Mouse (Mus musculus): ENCODE results near the gene Phf24. TPM values are rescaled to one million over a fixed set of nuclear protein-coding genes. Genes with fewer than 3 reads are reported as not detected.

The Phf24 gene
- total and polyA plus RNA-seq, 2 experiments = 0.13 to 0.18 TPM

GRCm38 (mm10) chr4:42950065-42950558 lies 33.7 kb downstream of the Phf24 start:
- Histone ChIP-seq H3K9ac (ENCODE audit: low read depth, low read length) (peak overlapping the region; percentile 88), H3K4me1 (ENCODE audit: control insufficient read depth, insufficient read depth, low read length) (peaks cover 6% of the 10 kb centered on the region; the same call in 1 of the 2 replicates), H3K27ac (replicated peaks; ENCODE audit: insufficient read depth, low read depth, low read length) (peak overlapping the region; percentile 78), H3K4me3 (ENCODE audit: insufficient read depth, low read depth, low read length) (peak overlapping the region; percentile 84), H3K27me3 (ENCODE audit: control insufficient read depth, insufficient read depth, low read length) (no peaks in the 10 kb centered on the region), H3K36me3 (ENCODE audit: control insufficient read depth, insufficient read depth, low read length) (no peaks in the 10 kb centered on the region), H3K79me2 (ENCODE audit: control insufficient read depth, insufficient read depth, low read length) (no peaks in the 10 kb centered on the region)
- TF ChIP-seq CTCF (IDR thresholded peaks at IDR 0.05; ENCODE audit: low read depth, low read length) = no peak
- TF ChIP-seq POLR2A (IDR thresholded peaks at IDR 0.05; ENCODE audit: extremely low read depth, insufficient read depth, low read length) = no peak
- DNase-seq (ENCODE audit: extremely low read depth, low read depth, low spot score) = peak; percentile 36
- WGBS = 7% methylated on average over 23 of the region's 27 CpGs

DNA sequence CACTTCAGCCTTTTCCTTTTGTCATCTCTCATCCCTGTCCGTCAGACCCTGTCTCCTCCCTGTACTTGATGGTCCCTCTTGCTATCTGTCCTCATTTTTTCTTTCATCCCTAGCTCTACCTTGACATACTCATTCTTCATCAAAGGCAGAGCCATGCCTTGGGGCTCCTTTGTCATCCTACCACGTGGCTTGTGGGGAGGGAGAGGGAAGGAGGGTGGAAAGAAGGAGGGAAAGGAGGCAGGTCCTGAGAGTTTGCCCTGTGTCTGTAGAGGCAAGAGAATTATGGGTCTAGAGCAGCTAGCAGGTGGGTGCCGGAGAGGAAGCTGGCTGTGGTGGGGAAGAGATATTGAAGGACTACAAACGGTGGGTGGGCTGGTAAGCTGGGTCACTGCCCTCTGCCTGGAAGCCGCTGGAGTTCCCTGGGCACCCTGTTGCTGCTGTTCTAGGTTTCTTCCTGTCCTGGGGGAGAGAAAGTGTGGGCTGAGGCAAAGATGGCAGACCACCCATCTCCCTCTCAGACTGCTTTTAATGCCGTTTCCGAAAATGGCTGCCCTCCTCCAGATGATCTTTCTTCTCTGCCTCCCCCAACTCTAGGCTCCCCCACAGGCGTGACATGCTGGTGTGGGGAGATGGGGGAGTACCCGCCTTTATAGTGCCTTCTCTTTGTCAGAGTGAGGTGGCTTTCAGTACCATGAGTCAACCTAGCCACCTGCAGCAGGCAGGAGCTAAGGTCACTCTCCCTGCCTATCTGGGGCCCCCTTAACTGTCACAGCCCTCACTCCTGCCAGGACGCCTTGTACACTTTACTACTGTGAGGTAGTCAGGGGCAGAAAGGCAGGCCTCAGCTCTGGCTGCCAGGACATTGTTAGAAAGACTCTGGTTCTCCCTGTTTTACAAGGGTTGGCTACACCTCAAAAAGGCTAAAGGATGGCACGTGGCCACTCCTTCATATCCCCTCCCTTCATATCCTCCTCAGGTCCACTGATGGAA lies 35.0 kb downstream of the Phf24 start:
- 86% methylated on average over 11 of the region's 11 CpGs for WGBS
- TF ChIP-seq POLR2A (IDR thresholded peaks at IDR 0.05; ENCODE audit: extremely low read depth, insufficient read depth, low read length) (no peak), CTCF (IDR thresholded peaks at IDR 0.05; ENCODE audit: low read depth, low read length) (no peak)
- peaks cover 6% of the 10 kb centered on the region; the same call in 1 of the 2 replicates for H3K4me1 ChIP-seq (ENCODE audit: control insufficient read depth, insufficient read depth, low read length)
- no peaks in the 10 kb centered on the region for H3K36me3 ChIP-seq (ENCODE audit: control insufficient read depth, insufficient read depth, low read length)
- no peak overlapping the region for H3K4me3 ChIP-seq (ENCODE audit: insufficient read depth, low read depth, low read length)
- no peaks in the 10 kb centered on the region for H3K27me3 ChIP-seq (ENCODE audit: control insufficient read depth, insufficient read depth, low read length)
- DNase-seq (ENCODE audit: extremely low read depth, low read depth, low spot score) = no peak
- no peak overlapping the region for H3K9ac ChIP-seq (ENCODE audit: low read depth, low read length)
- no peak overlapping the region for H3K27ac ChIP-seq (replicated peaks; ENCODE audit: insufficient read depth, low read depth, low read length)
- no peaks in the 10 kb centered on the region for H3K79me2 ChIP-seq (ENCODE audit: control insufficient read depth, insufficient read depth, low read length)

DNA sequence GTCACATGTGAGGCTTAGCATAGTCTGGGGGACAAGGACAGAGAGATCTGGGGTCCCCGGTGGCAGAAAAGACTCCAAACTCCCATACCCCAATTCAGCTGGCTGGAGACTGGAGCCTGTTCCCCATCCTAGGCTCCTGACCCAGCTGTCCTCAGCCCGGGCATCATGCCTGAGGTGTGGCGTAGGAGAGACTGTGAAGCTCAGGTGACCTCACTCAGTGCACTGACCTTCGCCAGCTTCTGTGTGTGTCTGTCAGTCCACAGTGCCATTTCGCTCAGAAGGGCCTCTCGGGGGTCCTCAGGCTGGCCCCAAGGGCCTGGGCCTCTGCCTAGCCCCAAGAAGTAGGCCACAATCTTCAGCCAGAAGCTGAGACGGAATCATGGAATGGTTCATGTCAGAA lies 36.1 kb downstream of the Phf24 start:
- TF ChIP-seq POLR2A (IDR thresholded peaks at IDR 0.05; ENCODE audit: extremely low read depth, insufficient read depth, low read length) = no peak
- TF ChIP-seq CTCF (IDR thresholded peaks at IDR 0.05; ENCODE audit: low read depth, low read length) = no peak
- H3K4me3 ChIP-seq (ENCODE audit: insufficient read depth, low read depth, low read length) = no peak overlapping the region
- H3K79me2 ChIP-seq (ENCODE audit: control insufficient read depth, insufficient read depth, low read length) = no peaks in the 10 kb centered on the region
- no peak overlapping the region for H3K27ac ChIP-seq (replicated peaks; ENCODE audit: insufficient read depth, low read depth, low read length)
- H3K9ac ChIP-seq (ENCODE audit: low read depth, low read length) = no peak overlapping the region
- peaks cover 6% of the 10 kb centered on the region; the same call in 1 of the 2 replicates for H3K4me1 ChIP-seq (ENCODE audit: control insufficient read depth, insufficient read depth, low read length)
- DNase-seq (ENCODE audit: extremely low read depth, low read depth, low spot score) = no peak
- H3K27me3 ChIP-seq (ENCODE audit: control insufficient read depth, insufficient read depth, low read length) = no peaks in the 10 kb centered on the region
- 93% methylated on average over 7 of the region's 7 CpGs for WGBS
- peaks cover 2% of the 10 kb centered on the region; the same call in 1 of the 2 replicates for H3K36me3 ChIP-seq (ENCODE audit: control insufficient read depth, insufficient read depth, low read length)

DNA sequence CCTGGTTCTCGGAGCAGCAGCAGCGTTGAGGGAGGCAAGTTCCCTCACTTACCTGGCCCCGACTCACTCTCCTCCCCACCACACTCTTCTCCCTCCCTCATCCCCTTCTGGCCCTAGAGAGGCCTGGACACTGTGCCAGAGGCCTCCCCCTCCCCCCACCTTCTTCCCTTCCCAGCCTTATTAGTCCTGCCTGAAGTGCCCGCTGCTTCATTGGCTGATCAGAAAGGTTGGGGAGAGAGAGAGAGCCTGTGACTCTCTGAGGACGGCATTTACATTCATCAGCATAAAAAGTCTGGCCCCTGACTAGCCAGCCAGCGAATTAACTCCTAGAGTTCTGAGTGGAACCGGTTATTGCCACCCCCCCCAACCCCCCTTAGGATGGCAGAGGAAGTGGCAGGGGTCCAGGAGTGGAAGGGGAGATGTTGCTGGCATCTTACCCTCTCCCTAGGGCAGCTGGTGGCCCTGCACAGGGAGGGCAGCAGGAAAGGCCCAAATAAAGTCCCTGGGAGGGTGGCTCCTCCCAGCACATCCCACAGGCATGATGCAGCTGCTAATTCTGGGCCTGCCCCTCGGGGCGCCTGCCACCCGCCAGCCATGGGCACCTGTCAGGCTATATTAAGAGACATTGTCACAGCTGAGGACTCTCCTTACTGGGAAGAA lies 37.1 kb downstream of the Phf24 start:
- H3K36me3 ChIP-seq (ENCODE audit: control insufficient read depth, insufficient read depth, low read length) = peaks cover 2% of the 10 kb centered on the region; the same call in 1 of the 2 replicates
- TF ChIP-seq CTCF (IDR thresholded peaks at IDR 0.05; ENCODE audit: low read depth, low read length) (no peak), POLR2A (IDR thresholded peaks at IDR 0.05; ENCODE audit: extremely low read depth, insufficient read depth, low read length) (no peak)
- no peak for DNase-seq (ENCODE audit: extremely low read depth, low read depth, low spot score)
- H3K79me2 ChIP-seq (ENCODE audit: control insufficient read depth, insufficient read depth, low read length) = no peaks in the 10 kb centered on the region
- H3K9ac ChIP-seq (ENCODE audit: low read depth, low read length) = no peak overlapping the region
- no peak overlapping the region for H3K4me3 ChIP-seq (ENCODE audit: insufficient read depth, low read depth, low read length)
- no peaks in the 10 kb centered on the region for H3K27me3 ChIP-seq (ENCODE audit: control insufficient read depth, insufficient read depth, low read length)
- 72% methylated on average over 10 of the region's 10 CpGs for WGBS
- H3K27ac ChIP-seq (replicated peaks; ENCODE audit: insufficient read depth, low read depth, low read length) = no peak overlapping the region
- peaks cover 6% of the 10 kb centered on the region; the same call in 1 of the 2 replicates for H3K4me1 ChIP-seq (ENCODE audit: control insufficient read depth, insufficient read depth, low read length)

DNA sequence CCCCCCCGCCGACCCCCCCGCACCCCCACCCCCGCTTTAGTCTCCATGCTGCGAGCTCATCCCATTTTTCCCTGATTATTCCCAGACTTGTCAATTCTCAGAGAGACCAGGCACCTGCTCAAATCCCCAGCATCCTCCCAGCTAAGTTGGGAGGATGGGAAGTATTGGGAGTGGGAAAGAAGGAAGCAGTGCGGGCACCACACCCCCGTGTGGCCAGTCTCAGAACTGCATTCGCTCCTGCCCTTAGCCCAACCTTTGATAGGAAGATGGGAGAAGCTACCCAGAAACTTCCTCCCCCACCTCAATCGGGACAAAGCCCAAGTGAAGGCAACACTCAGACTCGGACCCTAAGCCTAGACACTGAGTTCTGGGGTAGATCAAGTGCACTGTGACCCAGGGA lies 37.8 kb downstream of the Phf24 start:
- peak; percentile 95 for TF ChIP-seq CTCF (IDR thresholded peaks at IDR 0.05; ENCODE audit: low read depth, low read length)
- TF ChIP-seq POLR2A (IDR thresholded peaks at IDR 0.05; ENCODE audit: extremely low read depth, insufficient read depth, low read length) = no peak
- Histone ChIP-seq H3K36me3 (ENCODE audit: control insufficient read depth, insufficient read depth, low read length) (peaks cover 2% of the 10 kb centered on the region; the same call in 1 of the 2 replicates), H3K27me3 (ENCODE audit: control insufficient read depth, insufficient read depth, low read length) (no peaks in the 10 kb centered on the region), H3K27ac (replicated peaks; ENCODE audit: insufficient read depth, low read depth, low read length) (no peak overlapping the region), H3K4me3 (ENCODE audit: insufficient read depth, low read depth, low read length) (no peak overlapping the region), H3K79me2 (ENCODE audit: control insufficient read depth, insufficient read depth, low read length) (no peaks in the 10 kb centered on the region), H3K4me1 (ENCODE audit: control insufficient read depth, insufficient read depth, low read length) (peaks cover 2% of the 10 kb centered on the region; the same call in 1 of the 2 replicates), H3K9ac (ENCODE audit: low read depth, low read length) (no peak overlapping the region)
- DNase-seq (ENCODE audit: extremely low read depth, low read depth, low spot score) = no peak
- 19% methylated on average over 10 of the region's 10 CpGs for WGBS

Data from liver, adult 2 months (tissue).